Mouse (Mus musculus) heart, adult 2 months (tissue): ENCODE data around the gene Cobll1.

ENCODE experiments used
- CTCF ChIP-seq: fragments of 200-600 bp; IDR thresholded peaks from 2 replicates; pipeline ENCODE4 v1.8.1; 2022; ENCODE audit warnings: antibody characterized with exemption, mild to moderate bottlenecking, moderate library complexity
- EP300 ChIP-seq: fragments of 200-500 bp; IDR thresholded peaks from 2 replicates; pipeline ENCODE4 v1.6.1; 2011; ENCODE audit warnings: low read depth, low read length, control low read depth; ENCODE audit not compliant: insufficient read depth
- POLR2A ChIP-seq: fragments of 200-500 bp; IDR thresholded peaks from 2 replicates; pipeline ENCODE4 v1.6.1; 2011; ENCODE audit warnings: mild to moderate bottlenecking, low read depth, low read length, control low read depth; ENCODE audit not compliant: insufficient read depth

DNA sequence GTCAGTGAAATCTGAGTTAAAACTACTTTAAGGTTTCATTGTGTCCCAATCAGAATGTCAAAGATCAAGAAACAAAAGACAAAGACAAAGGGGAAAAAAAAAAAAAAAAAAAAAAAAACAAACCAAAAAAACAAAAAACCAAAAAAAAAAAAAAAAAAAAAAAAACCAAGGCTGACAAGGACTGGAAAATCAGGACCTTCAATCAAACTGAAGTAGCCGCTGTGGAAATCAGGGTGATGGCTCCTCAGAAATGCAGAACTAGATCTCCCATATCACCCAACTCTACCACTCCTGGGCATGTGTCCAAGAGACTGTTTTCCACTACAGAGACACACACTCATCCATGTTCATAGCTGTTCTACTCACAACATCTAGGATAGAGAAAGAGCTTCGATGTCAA lies 185.4 kb downstream of the Cobll1 start:
- no peak for TF ChIP-seq POLR2A
- TF ChIP-seq EP300: no peak
- no peak for TF ChIP-seq CTCF
